In genomic region chr4:152382528-152383252, GRCm38 (mm10) we compare ENCODE assay signal across 15 mouse cellular contexts. TPM values are rescaled to one million over a fixed set of nuclear protein-coding genes. Genes with fewer than 3 reads are reported as not detected.
"Had no signal": no experiment of that assay in that cellular context is flagged by ENCODE, and none has a peak within 500 bp of the region (broad histone marks: within the 10 kb centered on the region; RNA-seq: fewer than 3 reads in every experiment).

No protein-coding gene starts in this region.

- DNase-seq: kidney, adult 11 months; kidney, adult 8-10 months; kidney, postnatal 10 days; kidney, postnatal 36 days; liver, embryonic 13.5 days; lung, adult 2 months; lung, postnatal 14 days; thymus, postnatal 25 days had no signal

- H3K4me1 ChIP-seq: kidney, embryonic 15.5 days; liver, embryonic 13.5 days; midbrain, embryonic 12.5 days had no signal

- H3K4me2 ChIP-seq: kidney, embryonic 15.5 days; liver, embryonic 13.5 days; midbrain, embryonic 12.5 days had no signal

- H3K4me3 ChIP-seq: kidney, embryonic 15.5 days; liver, embryonic 13.5 days; midbrain, embryonic 12.5 days had no signal

- H3K27ac ChIP-seq: kidney, embryonic 15.5 days; liver, embryonic 13.5 days; macrophage; midbrain, embryonic 12.5 days; stomach, postnatal 0 days had no signal

- ATAC-seq: midbrain, embryonic 16.5 days had no signal

- H3K9ac ChIP-seq: kidney, embryonic 15.5 days; liver, embryonic 13.5 days; midbrain, embryonic 12.5 days had no signal

- H3K9me3 ChIP-seq: kidney, embryonic 15.5 days; liver, embryonic 13.5 days; midbrain, embryonic 12.5 days had no signal

- H3K36me3 ChIP-seq: kidney, embryonic 15.5 days; liver, embryonic 13.5 days; midbrain, embryonic 12.5 days had no signal

- H3K27me3 ChIP-seq: kidney, embryonic 15.5 days; liver, embryonic 13.5 days had no signal

RNA-seq across cellular contexts. Expression of gene Chd5, which starts 44.2 kb away (rescaled TPM):
- polyA plus RNA-seq: liver, adult 2 months; liver, embryonic 16.5 days had no signal
